Mouse (Mus musculus) kidney, adult 2 months (tissue): Measurements from ENCODE around the gene Eloa.

Experiments used
- CTCF ChIP-seq: fragments of 200-500 bp; conservative IDR thresholded peaks from 2 replicates; pipeline ENCODE4 v1.5.1; 2011; ENCODE audit warnings: low read depth, mild to moderate bottlenecking, control low read depth, low read length, moderate library complexity, mixed read lengths; ENCODE audit not compliant: insufficient read depth, insufficient read length
- POLR2A ChIP-seq: fragments of 200-500 bp; IDR thresholded peaks from one replicate; pipeline ENCODE4 v1.6.1; 2011; ENCODE audit warnings: low read depth, low read length, control low read depth

GRCm38 (mm10) chr4:135961709-135962108 lies 59.9 kb downstream of the Eloa start:
- TF ChIP-seq POLR2A (no peak), CTCF (no peak)
